Mouse (Mus musculus) liver, postnatal 0 days (tissue): ENCODE measurements around the gene Herpud2.

Source experiments
- CTCF ChIP-seq: sonication (generic); IDR thresholded peaks from 2 replicates; pipeline ENCODE4 v1.5.1; 2016; ENCODE audit warnings: antibody characterized with exemption, low read depth
- EP300 ChIP-seq: IDR thresholded peaks from 2 replicates; pipeline ENCODE4 v1.6.1; 2016; ENCODE audit warnings: antibody characterized with exemption, low read depth, mild to moderate bottlenecking

GRCm38 (mm10) chr9:25176562-25176961 is 24.9 kb upstream of the Herpud2 start:
- no peak for TF ChIP-seq EP300
- no peak for TF ChIP-seq CTCF
